In the genomic region with DNA sequence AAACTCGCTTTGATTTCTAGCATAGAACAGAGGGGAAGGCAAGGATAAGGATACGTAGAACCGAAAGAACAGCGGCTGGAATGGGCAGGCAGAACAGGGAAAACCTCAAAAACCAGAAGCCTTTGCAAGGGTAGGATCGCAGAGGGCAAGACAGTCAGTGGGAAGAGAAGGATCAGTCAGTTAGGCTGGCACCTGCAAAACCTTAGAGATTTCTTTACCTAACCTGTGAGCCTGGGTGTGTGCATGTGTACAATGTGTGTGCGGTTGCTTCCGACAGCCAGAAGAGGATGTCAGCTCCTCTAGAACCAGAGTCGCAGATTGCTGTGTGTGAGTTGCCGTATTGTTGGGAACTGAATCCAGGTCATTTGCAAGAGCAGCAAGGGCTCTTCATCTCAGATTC, we compare ENCODE assay signal across 16 mouse cellular contexts.
"Had no signal": no experiment of that assay in that cellular context is flagged by ENCODE, and none has a peak within 500 bp of the region (broad histone marks: within the 10 kb centered on the region; RNA-seq: fewer than 3 reads in every experiment).

No protein-coding gene starts in this region.

- H3K36me3 ChIP-seq: neural tube, embryonic 13.5 days; neural tube, embryonic 15.5 days; stomach, embryonic 15.5 days had no signal

- DNase-seq: retina, postnatal 1 day; right cerebral cortex, adult 18-20 months; right cerebral cortex, postnatal 14 days; right cerebral cortex, postnatal 25 days; right cerebral cortex, postnatal 4 days; spleen, adult 18-20 months; thymus, adult 18-20 months; thymus, adult 2 months; thymus, postnatal 14 days; thymus, postnatal 25 days; thymus, postnatal 36 days; thymus, postnatal 4 days had no signal

- H3K4me3 ChIP-seq: neural tube, embryonic 13.5 days; neural tube, embryonic 15.5 days; stomach, embryonic 15.5 days had no signal

- H3K9ac ChIP-seq: neural tube, embryonic 13.5 days; neural tube, embryonic 15.5 days; stomach, embryonic 15.5 days had no signal

- H3K27ac ChIP-seq: neural tube, embryonic 13.5 days; neural tube, embryonic 15.5 days; stomach, embryonic 15.5 days; stomach, postnatal 0 days had no signal

- H3K9me3 ChIP-seq: neural tube, embryonic 13.5 days; neural tube, embryonic 15.5 days; stomach, embryonic 15.5 days had no signal

- H3K4me1 ChIP-seq: stomach, embryonic 15.5 days had no signal

- H3K4me2 ChIP-seq: neural tube, embryonic 13.5 days; neural tube, embryonic 15.5 days; stomach, embryonic 15.5 days had no signal

- H3K27me3 ChIP-seq: neural tube, embryonic 13.5 days; neural tube, embryonic 15.5 days; stomach, embryonic 15.5 days had no signal
